Mouse (Mus musculus) lung, postnatal 0 days (tissue): ENCODE results near the gene Nfkb2. TPM values are rescaled to one million over a fixed set of nuclear protein-coding genes. Genes with fewer than 3 reads are reported as not detected.

Experiments
- ATAC-seq: fragments of 200-750 bp; cut with Nextera tagmentation; 2 replicates; pipeline ENCODE4 v1.8.0; 2017; ENCODE audit warnings: moderate library complexity
- DNase-seq: peaks from one replicate; pipeline ENCODE4 v3.0.0-alpha.2; 2016; ENCODE audit warnings: low spot score
- H3K27ac ChIP-seq: fragments of 300-500 bp; sonication (generic); 2 replicates; pipeline ENCODE4 v1.5.1; 2014; ENCODE audit warnings: antibody characterized with exemption, mild to moderate bottlenecking, low read length, mixed read lengths
- H3K27me3 ChIP-seq: fragments of 300-500 bp; sonication (generic); replicated peaks from 2 replicates; pipeline ENCODE4 v1.6.1; 2014; ENCODE audit warnings: low read length, mixed read lengths; ENCODE audit not compliant: insufficient read depth
- H3K36me3 ChIP-seq: fragments of 300-500 bp; sonication (generic); 2 replicates; pipeline ENCODE4 v1.6.1; 2014; ENCODE audit warnings: low read length, mixed read lengths; ENCODE audit not compliant: insufficient read depth
- H3K4me1 ChIP-seq: fragments of 300-500 bp; sonication (generic); 2 replicates; pipeline ENCODE4 v1.6.1; 2014; ENCODE audit warnings: antibody characterized with exemption, low read depth, low read length, mixed read lengths; ENCODE audit not compliant: insufficient read depth
- H3K4me2 ChIP-seq: fragments of 300-500 bp; sonication (generic); replicated peaks from 2 replicates; pipeline ENCODE4 v1.6.1; 2014; ENCODE audit warnings: low read depth, mild to moderate bottlenecking, low read length, moderate library complexity, mixed read lengths
- H3K4me3 ChIP-seq: fragments of 300-500 bp; sonication (generic); 2 replicates; pipeline ENCODE4 v1.5.1; 2014; ENCODE audit warnings: low read depth, low read length
- H3K9ac ChIP-seq: fragments of 300-500 bp; sonication (generic); replicated peaks from 2 replicates; pipeline ENCODE4 v1.6.1; 2014; ENCODE audit warnings: low read depth, mild to moderate bottlenecking
- H3K9me3 ChIP-seq: fragments of 300-500 bp; sonication (generic); 2 replicates; pipeline ENCODE4 v1.6.1; 2016; ENCODE audit warnings: low read length, mixed read lengths
- CTCF ChIP-seq: IDR thresholded peaks from 2 replicates; pipeline ENCODE4 v1.5.1; 2016; ENCODE audit warnings: antibody characterized with exemption, mild to moderate bottlenecking
- EP300 ChIP-seq: IDR thresholded peaks from 2 replicates; pipeline ENCODE4 v1.6.1; 2016; ENCODE audit warnings: antibody characterized with exemption, mild to moderate bottlenecking, control low read depth
- WGBS: fragments of 180-500 bp; shearing (Covaris S2); extraction: QIAGEN DNeasy Blood & Tissue Kit; methylation state at CpG from one replicate; pipeline ENCODE4 v1.1.7; 2014; 5-methylcytosine and 5-hydroxymethylcytosine counted together
- polyA plus RNA-seq: library from polyadenylated mRNA; unstranded; fragments of >200 nt; fragmentation: Nextera tagmentation; extraction: Ambion mirVana; gene quantifications from 2 replicates; pipeline ENCODE4 v1.2.1, GENCODE M21; 2015

Gene Nfkb2
- polyA plus RNA-seq, 1 experiment from 2014 or later: 12.5 TPM

DNA sequence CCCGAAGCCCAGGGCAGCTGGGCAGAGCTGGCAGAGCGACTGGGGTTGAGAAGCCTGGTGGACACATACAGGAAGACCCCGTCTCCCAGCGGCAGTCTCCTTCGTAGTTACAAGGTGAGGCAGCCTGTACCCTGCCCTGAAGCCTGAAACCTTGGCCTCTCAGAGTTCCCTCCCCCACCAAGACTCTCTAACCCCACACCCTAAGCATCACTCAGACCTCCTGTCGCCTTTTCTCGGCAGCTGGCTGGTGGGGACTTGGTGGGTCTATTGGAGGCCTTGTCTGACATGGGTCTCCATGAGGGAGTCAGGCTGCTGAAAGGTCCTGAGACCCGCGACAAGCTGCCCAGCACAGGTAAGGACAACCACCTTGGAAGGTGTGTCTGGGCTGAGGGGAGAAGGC is 7.2 kb downstream of the Nfkb2 start:
- Histone ChIP-seq H3K36me3 (peaks cover 24% of the 10 kb centered on the region), H3K9ac (no peak overlapping the region), H3K27me3 (peaks cover 22% of the 10 kb centered on the region), H3K4me3 (no peak overlapping the region), H3K4me1 (0 out of 2 replicates have a peak, but pooled peaks cover 6% of the 10 kb centered on the region), H3K4me2 (no peak overlapping the region), H3K9me3 (no peaks in the 10 kb centered on the region), H3K27ac (no peak overlapping the region)
- ATAC-seq: no peak
- DNase-seq: no peak
- TF ChIP-seq CTCF: no peak
- no peak for TF ChIP-seq EP300
- WGBS: 89% methylated on average over 8 of the region's 9 CpGs

DNA sequence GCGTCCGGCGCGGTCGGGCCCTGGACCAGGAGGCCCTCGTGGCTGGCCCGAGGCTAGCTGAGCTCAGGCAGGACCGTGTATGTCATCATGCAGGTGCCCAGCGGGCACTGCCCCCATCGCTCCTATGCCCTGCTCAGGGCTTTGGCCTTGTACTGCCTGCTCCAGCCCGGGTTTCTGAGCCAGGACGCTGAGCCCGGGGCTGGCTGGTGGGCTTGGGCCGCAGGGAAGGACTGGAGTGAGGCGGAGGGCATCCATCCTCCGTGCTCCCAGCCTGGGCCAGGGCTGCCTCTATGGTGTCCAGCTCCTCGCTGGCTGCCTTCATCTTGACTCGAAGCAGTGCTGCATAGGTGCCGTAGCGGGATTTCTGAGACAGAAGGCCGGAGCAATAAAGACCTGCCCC is 8.4 kb downstream of the Nfkb2 start:
- H3K27me3 ChIP-seq: peaks cover 34% of the 10 kb centered on the region

DNA sequence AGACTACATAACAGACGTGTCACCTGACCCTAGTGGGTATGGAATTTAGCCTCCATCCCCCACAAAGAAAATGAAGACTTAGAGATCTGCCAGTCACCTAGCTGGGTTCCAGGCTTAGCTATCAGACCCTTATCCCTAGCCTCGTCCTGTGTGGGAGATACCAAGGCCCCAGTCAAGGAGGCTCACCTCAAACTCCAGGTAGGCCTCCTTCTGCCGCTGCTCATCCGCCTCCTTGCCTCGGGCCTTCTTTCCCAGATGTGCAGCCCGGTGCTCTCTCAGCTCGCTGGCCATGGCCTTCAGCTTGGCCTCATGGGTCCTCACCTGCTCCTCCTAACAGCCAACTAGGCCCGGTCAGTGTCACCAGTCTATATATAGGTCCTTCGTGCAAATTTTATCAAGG is 9.0 kb downstream of the Nfkb2 start:
- Histone ChIP-seq H3K4me1 (0 out of 2 replicates have a peak, but pooled peaks cover 8% of the 10 kb centered on the region), H3K36me3 (peaks cover 24% of the 10 kb centered on the region), H3K4me3 (no peak overlapping the region), H3K27me3 (peaks cover 39% of the 10 kb centered on the region), H3K9ac (no peak overlapping the region), H3K9me3 (no peaks in the 10 kb centered on the region), H3K27ac (no peak overlapping the region), H3K4me2 (no peak overlapping the region)
- TF ChIP-seq CTCF: no peak
- DNase-seq (no peak), ATAC-seq (no peak)
- WGBS: 88% methylated on average over 9 of the region's 9 CpGs

More for the DNA sequence above, 8.4 kb downstream of the Nfkb2 start:
- Histone ChIP-seq H3K4me3 (no peak overlapping the region), H3K4me2 (no peak overlapping the region), H3K9ac (no peak overlapping the region), H3K9me3 (no peaks in the 10 kb centered on the region), H3K4me1 (0 out of 2 replicates have a peak, but pooled peaks cover 6% of the 10 kb centered on the region), H3K27ac (no peak overlapping the region), H3K36me3 (peaks cover 24% of the 10 kb centered on the region)
- no peak for TF ChIP-seq CTCF
- TF ChIP-seq EP300: no peak
- DNase-seq (no peak), ATAC-seq (no peak)
- 92% methylated on average over 21 of the region's 21 CpGs for WGBS

DNA sequence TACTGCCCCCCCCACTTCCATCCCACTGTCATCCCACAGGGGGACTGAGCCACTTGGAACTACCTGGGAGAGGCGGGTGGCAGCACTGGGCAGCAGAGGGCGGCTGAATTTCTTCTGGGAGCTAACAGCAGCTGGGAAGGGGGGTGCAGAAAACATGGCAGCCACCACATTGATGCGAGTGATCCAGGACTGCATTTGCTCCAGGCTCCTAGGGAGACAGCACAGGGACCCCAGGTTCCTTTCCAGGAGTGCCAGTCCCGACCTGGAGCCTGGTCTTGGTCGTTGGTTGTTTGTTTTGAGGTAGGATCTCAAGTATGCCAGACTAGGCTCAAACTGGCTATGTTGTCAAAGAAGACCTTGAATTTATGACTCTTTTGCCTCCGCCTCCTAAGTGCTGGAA is 9.5 kb downstream of the Nfkb2 start:
- Histone ChIP-seq H3K9me3 (no peaks in the 10 kb centered on the region), H3K27me3 (peaks cover 44% of the 10 kb centered on the region), H3K4me1 (0 out of 2 replicates have a peak, but pooled peaks cover 11% of the 10 kb centered on the region), H3K27ac (no peak overlapping the region), H3K4me2 (no peak overlapping the region), H3K4me3 (no peak overlapping the region), H3K9ac (no peak overlapping the region), H3K36me3 (peaks cover 24% of the 10 kb centered on the region)
- DNase-seq (no peak), ATAC-seq (no peak)
- 74% methylated on average over 6 of the region's 6 CpGs for WGBS
- TF ChIP-seq EP300 (no peak), CTCF (no peak)

DNA sequence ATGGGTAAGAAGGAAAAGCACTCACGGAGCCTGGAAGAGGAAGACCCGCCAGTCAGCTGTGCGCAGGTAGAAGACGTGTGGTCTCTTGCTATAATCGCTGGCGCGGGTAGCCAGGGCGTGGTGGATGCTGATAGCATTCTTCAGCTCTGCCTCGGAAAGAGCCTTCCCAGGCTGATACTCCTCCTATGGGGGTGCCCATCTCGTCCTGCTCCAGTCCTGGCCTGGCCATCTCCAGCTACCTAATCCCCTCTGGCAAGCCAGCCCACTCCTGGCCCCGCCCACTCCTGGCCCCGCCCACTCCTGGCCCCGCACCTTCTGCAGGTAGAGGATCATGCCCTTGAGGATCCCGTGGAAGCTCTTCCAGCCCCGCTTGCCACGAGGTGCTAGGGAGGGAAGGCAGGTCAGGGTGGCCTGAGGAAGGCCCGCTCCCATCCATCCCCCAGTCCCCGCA is 10.1 kb downstream of the Nfkb2 start:
- Histone ChIP-seq H3K36me3 (peaks cover 24% of the 10 kb centered on the region), H3K9ac (no peak overlapping the region), H3K27me3 (peaks cover 50% of the 10 kb centered on the region), H3K27ac (no peak overlapping the region), H3K4me2 (no peak overlapping the region), H3K9me3 (no peaks in the 10 kb centered on the region), H3K4me3 (no peak overlapping the region), H3K4me1 (0 out of 2 replicates have a peak, but pooled peaks cover 7% of the 10 kb centered on the region)
- no peak for DNase-seq
- TF ChIP-seq CTCF (no peak), EP300 (no peak)
- WGBS: 27% methylated on average over 16 of the region's 18 CpGs
- peak; percentile 27; the same call in 1 of the 2 replicates for ATAC-seq

DNA sequence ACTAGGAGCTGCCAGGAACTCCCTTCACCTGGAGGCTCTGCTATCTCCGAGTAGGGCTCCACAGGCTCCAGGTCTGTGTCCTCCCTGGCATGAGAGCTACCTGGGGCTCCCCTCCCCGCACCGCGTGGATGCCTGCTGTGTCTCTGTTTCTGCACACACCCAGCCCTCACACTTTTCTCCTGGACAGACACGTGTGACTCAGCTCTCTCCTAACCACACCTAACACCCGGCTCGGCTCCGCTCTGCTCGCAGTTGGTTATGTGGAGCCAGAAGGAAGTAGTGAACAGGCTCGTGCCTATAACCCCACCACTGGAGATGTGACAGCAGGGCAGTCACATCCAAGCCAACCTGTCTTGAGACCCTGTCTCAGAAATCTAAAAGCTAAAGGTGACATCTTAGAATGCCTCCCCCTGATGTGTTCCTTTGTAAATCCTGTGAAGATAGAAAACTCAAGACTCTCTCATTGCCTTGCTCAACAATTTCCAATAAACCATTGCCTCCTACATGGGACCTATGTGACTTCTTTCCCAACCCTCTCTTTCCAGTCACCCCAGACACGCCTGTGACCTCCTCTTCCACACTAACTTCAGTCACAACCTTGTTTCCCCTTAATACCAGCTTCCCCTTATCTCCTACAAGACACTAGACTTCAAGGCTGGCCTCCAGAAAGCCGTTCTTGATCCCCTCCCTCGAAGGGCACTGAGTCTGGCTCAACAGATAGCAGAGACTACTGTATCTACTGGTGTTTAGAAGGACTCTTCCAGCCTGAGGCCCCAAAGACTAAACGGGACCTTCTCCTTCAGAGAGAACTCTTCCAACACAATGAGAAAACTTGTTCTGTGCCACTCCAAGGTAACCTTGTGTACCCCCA is 11.0 kb downstream of the Nfkb2 start:
- no peak overlapping the region for H3K9ac ChIP-seq
- H3K4me3 ChIP-seq: no peak overlapping the region
- no peak for ATAC-seq
- H3K36me3 ChIP-seq: peaks cover 18% of the 10 kb centered on the region
- WGBS: 27% methylated on average over 14 of the region's 14 CpGs
- H3K27ac ChIP-seq: no peak overlapping the region
- no peaks in the 10 kb centered on the region for H3K9me3 ChIP-seq
- 0 out of 2 replicates have a peak, but pooled peaks cover 6% of the 10 kb centered on the region for H3K4me1 ChIP-seq
- peaks cover 59% of the 10 kb centered on the region for H3K27me3 ChIP-seq
- peak; percentile 28 for DNase-seq
- no peak overlapping the region for H3K4me2 ChIP-seq
- TF ChIP-seq CTCF (no peak), EP300 (no peak)
